Mouse (Mus musculus): ENCODE data around the gene Fgfr2.
"Not testable (repeated sequence)": the region's sequence is repeated elsewhere in the genome, so short reads cannot be mapped to it uniquely, and the experiment has no call there.

Fgfr2 gene

DNA sequence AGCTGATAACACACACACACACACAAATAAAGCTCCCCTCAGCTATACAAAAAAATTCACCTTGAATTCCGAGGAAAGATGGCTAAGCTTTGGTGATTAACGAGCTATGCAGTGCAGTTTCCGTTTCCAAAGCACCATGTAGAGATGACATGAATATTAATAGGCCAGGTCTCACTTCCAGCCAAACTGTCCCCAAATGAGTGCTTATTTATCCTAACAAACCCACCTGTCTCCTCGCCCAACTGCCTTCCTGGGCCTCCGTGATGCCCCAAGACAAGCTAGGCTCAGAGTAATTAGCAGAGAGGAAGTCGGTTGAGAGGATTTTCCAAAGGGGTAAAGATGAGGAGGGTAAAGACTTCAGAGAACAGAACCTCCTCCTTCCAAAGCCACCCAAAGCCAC is 2652.1 kb downstream of the Fgfr2 start:
- no peak for DNase-seq (ENCODE audit: low read depth, low spot score)

DNA sequence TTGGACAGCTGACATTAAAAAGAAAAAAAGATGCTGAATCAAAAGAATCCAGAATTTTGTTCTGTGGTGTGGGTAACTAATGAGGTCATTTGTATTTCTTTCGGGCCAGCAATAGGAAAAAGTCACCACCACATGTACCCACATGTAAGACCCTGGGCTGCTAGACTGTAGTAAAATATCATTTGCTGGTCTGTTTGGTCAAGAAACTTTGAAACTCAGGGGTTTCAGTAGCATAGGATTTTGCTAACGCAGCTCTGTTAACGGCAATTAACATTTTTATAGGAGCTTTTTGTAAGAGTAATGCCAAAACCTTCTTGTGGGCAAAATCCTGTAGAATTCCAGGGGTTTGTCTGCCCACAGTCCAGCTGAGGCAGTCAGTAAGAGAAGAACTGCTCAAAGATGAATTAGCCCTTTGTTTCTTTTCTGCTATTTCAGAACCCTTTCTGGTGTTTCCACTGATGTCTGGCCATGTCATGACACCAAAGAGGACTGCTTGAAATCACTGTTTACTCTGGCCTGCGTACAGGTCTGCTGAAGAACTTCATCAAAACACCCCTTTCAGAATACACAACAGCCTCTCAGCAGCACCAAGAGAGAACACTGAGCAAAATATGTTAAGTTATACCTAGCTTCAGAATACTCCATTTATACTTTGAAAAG is 2667.4 kb downstream of the Fgfr2 start:
- DNase-seq (ENCODE audit: low read depth, low spot score): no peak

DNA sequence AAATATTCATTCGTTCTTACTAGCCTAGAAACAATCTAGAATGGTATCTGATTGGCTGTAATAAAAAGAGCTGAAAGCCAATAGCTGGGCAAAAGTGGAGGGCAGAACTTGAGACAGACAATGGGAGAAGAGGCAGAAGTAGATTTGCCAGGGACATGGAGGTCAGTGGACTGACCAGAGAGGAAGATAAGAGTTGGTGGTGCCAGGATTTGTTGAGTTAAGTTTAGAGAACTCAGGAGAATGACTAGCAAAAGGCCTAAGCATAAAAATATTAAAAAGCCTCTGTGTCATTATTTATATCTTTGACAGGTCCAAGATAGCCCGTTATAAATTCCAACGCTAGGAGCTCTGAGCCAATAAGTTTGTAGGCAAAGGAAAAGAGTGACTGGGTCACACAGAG is 2668.9 kb downstream of the Fgfr2 start:
- DNase-seq (ENCODE audit: low read depth, low spot score): no peak

DNA sequence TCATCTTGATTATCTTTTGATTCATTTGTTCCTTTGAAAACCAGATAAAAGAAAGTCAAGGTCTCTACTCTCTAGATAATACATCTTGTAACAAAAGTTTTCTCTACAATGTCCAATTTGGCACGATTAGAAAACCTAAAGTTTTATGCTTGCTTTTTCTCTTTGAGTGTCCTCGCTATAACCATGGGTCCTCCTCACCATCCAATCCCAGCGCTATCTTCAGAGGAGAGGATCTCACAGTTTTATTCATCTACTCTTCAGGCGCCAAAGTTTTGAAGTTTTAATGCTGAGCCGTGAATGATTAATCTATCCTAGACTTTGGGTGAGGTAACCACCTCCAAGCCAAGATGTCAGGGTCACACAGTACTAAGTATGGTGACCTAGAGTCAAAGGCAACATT is 2687.4 kb downstream of the Fgfr2 start:
- DNase-seq (ENCODE audit: low read depth, low spot score): no peak

DNA sequence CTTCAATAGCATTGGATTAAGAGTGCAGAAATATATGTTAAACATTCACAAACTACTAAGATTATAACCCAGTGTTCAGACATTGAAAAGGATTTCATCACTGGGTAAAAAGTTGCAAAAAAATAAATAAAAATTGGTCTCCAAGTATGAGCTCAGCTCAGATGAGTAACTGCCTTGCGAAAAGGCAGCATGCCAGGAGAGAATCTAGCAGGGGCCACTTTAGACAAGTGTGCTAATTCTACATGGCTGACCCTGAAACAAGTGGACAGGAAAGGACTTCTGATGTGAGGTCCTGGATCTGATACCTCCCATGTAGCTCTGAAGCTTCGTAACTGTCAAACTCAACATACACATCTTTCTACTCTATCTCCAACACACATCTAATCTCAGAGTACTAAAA is 2691.0 kb downstream of the Fgfr2 start:
- peak; percentile 40 for DNase-seq (ENCODE audit: low read depth, low spot score)

DNA sequence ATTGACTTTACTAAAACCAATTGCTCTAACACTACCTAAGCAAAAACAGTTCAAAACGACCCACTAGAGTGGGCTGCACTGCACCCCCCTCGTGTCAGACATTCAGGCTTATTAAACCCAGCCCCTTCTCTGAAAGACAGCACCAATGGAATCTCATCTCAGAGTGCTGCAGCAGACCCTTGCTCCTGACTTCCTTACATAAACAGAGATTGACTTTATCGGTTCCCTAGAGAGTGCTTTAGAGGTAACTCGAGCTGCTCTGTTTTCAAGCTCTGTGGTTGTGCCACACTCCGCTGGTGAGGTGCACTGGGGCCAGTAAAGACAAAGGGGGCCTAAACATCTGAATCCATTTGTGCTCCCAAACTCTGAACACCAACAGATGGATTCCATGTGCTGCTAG is 2696.6 kb downstream of the Fgfr2 start:
- DNase-seq (ENCODE audit: low read depth, low spot score): peak; percentile 54

DNA sequence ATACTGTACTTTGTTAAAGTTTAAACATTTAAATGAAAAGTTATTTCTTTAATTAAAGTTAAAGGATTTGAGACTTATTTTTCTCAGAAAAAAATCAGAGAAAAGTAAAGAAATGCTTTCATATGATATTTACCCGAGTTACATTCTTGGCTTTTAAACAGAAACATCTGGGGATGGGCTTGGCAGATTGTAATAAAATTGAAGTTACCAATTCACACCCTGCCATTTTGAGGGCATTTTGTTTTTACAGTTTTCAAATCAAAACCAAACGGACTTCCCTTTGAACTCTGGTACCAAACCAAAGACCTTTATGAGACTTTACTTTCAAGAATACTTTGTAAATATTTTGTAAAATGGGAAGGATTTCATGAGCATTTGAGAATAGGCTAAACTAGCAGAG is 2697.2 kb downstream of the Fgfr2 start:
- no peak for DNase-seq (ENCODE audit: low read depth, low spot score)

DNA sequence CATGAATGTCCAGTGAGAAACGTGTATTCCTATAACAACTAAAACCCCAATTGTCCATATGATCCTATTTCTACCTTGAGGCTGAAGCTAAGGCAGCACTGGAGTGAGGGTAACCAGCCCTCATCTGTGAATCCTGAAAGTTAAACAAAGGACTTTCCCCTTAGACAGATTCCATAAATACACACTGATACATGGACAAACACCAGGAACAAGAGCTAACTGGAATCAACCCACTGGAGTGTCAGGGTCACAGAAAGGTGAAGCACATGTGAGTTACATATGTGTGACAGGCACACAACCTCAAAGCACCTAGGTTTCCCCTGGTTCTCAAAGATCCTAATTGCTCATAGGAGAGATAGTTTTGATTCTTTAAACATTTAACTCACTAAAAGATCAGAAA is 2703.2 kb downstream of the Fgfr2 start:
- DNase-seq (ENCODE audit: low read depth, low spot score): no peak

DNA sequence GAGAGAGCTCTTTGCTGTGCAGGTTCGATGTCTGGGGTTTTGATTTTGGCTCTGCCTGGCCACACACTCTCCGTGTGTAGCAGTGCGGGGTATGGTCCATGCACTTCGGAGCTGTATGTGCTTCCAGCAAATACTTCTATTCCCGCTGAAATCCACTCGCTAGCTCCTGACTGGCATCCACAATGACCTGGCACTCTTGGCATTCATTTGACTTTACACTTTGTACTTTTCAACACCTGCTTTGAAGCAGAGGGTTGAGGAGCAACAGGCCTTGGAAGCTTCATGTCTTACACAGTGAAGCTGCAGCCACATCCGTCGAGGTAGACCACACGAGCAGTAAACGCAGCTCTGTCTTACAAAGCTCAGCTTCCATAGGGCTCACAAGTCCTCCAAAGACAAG is 2715.5 kb downstream of the Fgfr2 start:
- DNase-seq (ENCODE audit: low read depth, low spot score): no peak

DNA sequence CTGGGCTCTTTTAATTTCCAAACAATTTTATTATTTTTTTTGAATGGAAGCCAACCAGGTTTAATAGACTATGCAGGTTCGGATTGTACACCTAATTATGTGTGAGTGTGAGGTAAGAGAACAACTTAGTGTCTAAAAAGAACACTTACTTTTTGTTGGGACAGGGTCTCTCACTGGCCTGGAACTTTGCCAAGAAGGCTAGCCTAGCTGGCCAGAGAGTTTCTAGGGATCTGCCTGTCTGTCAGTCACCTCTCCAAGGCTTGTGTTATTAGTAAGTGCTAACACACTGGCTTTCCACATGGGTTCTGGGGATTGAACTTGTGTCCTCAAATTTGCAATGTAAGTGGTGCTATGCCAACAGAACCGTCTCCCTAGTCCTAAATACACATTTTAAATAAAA is 2719.8 kb downstream of the Fgfr2 start:
- no peak for DNase-seq (ENCODE audit: low read depth, low spot score)

DNA sequence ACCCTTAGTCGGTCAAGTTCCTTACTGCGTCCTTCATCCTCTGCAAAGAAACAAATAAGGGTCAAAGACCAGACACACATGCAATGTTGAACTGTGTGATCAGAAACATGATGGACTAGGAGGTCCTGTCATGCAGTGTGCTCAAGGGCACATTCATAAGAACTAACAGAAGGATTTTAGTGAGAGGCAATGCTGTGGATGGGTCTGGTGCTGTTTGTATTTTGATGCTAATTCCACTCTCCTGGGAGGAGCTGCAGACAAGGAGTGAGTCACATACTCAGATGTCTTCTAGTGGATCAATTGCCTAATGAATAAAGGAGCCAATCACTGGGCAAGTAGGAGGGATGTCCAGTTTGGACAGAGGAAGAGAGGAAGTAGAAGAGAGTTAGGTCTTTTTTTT is 2728.5 kb downstream of the Fgfr2 start:
- DNase-seq (ENCODE audit: low read depth, low spot score): no peak

DNA sequence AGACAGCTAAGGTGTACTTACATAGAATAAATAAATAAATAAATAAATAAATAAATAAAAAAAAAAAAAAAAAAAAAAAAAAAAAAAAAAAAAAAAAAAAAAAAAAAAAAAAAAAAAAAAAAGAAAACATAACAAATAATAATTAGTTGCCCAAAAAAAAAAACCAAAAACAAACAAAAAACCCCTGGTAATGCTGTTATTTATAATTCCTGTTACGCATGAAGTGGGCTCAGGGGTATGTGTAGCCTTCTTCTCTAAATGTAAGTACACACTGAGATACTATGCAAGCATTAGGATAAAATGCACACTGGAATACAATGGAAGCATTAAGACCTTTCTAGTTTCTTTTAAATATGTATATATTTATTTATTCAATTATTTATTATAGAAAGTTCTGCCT is 2733.1 kb downstream of the Fgfr2 start:
- not testable (repeated sequence) for DNase-seq (ENCODE audit: low read depth, low spot score)

DNA sequence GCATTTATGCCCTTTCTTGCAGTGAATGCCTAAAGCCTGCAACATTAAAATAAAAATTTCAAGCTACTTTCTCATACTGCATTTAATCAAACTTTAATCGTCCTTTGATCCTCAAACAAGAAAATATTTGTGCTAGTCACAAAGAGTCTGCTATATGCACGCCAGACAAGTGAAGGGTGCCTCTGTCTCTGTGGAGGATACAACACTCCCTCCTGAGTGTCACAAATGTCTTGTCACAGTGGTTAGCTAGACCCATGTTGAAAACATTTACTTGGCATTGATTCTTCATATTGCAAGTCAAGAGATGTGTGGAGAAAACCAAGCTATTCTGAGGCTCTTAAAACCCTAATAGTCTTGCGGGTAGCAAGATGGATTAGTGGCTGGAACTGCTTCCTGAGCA is 2736.8 kb downstream of the Fgfr2 start:
- DNase-seq (ENCODE audit: low read depth, low spot score): no peak

DNA sequence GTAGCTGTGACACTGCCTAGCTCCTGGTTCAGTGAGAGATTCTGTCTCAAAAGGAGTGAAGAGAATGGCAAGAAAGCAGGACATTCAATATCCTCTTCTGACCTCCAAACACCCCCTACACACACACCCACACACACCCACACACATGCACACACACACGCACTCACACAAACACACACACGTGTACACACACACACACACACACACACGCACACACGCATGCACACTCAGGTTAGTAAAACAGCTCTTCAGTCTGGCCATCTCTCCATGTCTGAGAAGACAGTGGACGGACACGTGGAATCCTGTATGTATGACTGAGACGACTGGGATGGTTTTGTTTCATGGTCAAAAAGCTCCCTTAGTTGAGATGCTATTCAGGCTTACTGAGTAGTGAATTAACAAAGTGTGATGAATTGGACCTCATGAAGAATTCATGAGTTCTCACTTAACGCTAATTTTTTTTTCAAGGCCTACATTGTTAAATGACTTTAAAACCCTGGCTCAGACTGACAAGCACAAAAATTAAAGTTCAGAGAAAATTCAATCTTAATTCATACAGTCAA is 2737.3 kb downstream of the Fgfr2 start:
- DNase-seq (ENCODE audit: low read depth, low spot score): no peak

DNA sequence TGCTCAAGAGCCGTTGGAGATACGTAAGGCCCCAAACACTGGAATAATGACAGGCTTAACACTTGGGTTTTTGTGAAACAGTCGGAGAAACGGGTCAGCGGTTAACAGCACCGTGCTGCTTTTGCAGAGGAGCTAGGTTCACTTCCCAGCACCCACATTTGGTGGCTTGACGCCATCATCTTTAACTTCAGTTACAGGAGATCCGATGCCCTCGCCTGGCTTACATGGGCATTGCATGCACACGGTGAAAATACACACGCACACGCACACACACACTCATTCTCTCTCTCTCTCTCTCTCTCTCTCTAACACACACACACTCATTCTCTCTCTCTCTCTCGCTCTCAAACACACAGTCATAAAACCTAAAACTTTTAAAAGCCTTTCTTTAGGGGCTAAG is 2741.0 kb downstream of the Fgfr2 start:
- DNase-seq (ENCODE audit: low read depth, low spot score): no peak

DNA sequence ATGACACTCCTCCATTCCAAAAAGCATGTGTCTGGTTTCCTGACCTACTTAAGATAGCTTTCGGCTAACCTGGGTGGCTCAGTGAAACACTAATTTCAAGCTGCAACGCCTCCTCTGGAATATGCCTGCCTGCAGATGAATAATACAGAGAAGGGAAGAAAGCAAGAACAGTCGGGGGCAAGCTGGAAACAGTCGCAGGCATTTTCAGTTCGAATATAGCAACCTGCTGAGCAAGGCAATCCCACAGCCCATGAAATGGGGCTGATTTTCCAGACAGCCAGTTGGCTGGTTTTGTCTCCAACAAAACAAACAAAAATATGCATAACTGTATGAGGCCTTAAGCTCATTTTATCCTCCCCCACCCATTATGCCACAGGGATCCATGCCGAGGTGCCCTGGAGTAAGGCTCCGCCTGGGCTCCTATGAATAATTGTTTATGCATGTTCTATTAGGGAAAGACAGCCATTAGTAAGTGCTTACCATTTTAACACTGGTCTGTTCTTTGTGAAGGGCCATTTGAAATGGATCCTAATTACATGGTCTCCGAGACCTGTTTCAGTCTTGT is 2741.7 kb downstream of the Fgfr2 start:
- no peak for DNase-seq (ENCODE audit: low read depth, low spot score)

DNA sequence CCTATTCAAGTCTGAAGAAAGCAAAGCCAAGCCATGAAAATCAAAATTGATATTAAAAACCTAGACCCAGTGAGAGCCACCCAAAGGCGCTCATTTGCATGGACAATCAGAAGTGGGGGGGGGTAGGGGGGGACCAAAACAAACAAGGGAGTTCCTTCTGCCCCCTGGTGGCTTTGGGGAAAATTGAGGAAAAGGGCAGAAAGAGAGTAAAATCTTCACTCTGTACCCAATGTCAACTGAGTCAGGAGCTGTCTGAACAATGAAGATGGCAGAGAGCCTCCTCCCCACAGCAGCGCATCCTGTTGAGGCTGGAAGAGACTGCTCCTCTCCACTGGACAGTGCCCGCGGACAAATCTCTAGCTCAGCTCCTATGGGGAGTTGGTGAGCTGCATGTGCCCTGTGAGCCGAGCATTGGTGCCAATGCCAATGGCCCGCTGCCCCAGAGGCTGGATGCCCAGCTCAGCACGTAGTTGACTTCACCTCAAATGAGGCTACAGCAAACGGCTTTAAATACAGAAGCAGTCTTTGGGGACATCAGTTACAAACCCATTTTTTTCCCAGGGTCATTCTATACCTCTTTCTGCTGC is 2742.3 kb downstream of the Fgfr2 start:
- no peak for DNase-seq (ENCODE audit: low read depth, low spot score)

DNA sequence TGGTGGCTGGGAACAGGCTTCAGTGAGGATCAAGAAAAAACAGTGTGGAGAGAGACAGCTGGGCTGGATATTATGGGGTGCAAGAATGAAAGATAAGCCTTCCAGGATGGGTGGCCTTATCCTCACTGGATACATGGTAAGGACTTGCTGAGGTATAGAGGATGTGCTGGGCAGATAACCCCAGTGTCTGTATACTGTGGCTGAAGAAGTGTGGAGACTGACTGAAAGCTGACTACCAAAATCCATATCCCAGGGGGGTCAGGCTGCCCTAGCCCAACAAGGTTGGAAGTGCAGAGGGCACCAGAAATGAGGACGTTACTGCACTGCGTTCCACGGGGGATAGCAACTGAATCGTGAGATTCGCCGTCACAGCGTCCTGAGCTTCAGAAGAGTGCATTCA is 2742.8 kb downstream of the Fgfr2 start:
- no peak for DNase-seq (ENCODE audit: low read depth, low spot score)

DNA sequence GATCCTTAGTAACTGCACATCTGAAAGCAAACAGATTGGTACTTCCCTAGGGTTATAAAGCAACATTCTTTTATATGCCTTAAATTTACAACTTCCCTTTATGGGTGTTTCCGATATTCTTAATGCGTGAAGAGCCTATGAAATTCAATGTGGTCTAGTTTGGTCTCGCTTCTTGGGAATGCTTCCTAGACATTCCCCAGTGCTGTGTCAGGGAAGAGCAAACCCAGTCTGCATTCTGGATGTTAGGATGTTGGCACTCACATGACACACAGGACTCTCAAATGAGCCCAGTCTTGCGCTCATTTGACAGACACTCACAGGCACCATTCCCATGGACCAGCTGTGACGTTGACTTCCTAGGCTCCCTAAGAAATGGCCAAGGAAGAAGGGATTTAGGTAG is 2743.3 kb downstream of the Fgfr2 start:
- peak; percentile 61 for DNase-seq (ENCODE audit: low read depth, low spot score)

DNA sequence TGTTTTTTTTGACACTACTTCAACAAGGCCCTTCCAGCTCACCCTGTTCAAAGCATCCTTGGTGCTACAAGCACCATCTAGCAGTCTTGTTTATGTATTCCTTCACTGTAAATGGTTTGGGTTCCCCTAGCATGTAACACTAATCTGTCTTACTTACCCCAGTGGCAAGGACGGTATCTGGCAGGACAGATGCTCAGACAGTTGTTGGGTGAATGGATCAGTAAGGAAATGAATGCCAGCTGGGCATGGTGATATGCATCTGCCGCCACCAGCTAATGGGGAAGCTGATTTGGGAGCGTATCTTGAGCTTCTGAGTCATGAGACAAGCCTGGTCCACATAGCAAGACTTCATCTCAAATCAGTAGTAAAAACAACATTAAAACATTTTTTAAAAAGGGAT is 2744.8 kb downstream of the Fgfr2 start:
- DNase-seq (ENCODE audit: low read depth, low spot score): no peak

DNA sequence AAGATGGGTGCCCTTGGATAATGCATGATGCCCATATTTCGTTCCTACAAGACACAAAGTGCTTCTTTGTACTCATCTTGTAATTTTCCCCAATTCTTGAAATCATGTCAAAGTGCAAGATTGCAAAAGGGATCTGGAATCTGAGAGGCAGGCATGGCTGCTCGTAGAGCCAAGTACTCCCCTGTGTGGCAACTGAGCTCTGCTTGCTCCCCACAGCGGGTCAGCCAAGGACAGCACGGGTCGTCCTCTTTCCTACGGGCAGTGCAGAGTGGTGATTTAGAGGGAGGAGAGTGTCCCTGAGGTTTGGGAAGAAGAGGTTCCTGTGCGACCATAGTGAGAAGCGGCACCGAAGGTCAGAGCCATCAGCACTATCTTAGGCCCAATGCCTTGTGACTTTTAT is 2748.8 kb downstream of the Fgfr2 start:
- DNase-seq (ENCODE audit: low read depth, low spot score): no peak

DNA sequence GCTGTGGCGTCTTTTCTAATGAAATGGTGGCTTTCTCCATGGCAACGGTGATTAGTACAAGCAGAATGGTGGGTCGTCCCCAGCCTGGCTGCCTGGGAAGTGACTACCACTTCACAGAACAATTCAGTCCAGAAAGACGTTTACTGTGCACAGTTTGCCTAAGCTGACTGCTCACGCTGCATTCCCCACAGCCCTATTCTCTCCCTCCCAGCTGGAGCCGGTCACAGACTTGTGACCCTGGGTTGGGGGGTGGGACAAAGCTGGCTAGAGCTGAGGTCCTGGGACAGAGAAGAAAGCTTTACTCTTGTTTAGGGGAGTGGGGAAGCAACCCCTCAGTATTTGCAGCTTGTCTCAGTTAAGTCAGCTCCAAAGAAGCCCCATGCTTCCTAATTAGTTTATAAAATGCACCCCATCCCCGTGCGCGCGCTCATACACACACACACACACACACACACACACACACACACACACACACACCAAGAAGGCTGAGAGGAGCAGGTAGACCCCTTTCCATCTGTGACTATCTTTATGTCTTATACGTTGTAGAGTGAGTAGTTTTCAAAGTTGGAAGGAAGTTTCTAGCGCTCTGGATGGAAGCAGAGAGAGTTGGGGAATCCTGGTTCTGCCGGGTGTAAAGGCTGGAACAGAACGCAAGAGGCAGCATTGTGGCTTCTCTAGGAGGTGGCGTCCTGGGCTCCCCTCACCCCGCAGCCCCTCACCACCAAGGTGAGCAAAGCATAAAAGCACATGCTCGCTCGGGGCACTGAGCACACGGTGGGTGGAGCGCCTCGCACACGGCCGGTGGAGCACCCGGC is 2754.1 kb downstream of the Fgfr2 start:
- no peak for DNase-seq (ENCODE audit: low read depth, low spot score)
